ENCODE assay signal across 9 mouse cellular contexts in genomic region chr2:33328941-33329340, GRCm38 (mm10). TPM values are rescaled to one million over a fixed set of nuclear protein-coding genes. Genes with fewer than 3 reads are reported as not detected.
DNase-seq lines count a peak whose midpoint lies in the region; TF ChIP-seq lines count a peak whose summit lies in the region.
"Had no signal": no experiment of that assay in that cellular context is flagged by ENCODE, and none has a peak within 500 bp of the region (broad histone marks: within the 10 kb centered on the region; RNA-seq: fewer than 3 reads in every experiment).

No protein-coding gene starts in this region.

- peak; percentile 65 for TF ChIP-seq CTCF in left cerebral cortex, adult 2 months (IDR thresholded peaks at IDR 0.05)
- peak; percentile 57; the same call in 1 of the 2 replicates for TF ChIP-seq CTCF in spleen, adult 2 months (IDR thresholded peaks at IDR 0.05; ENCODE audit: extremely low read depth, insufficient read depth, insufficient read length, insufficient replicate concordance)

- H3K36me3 ChIP-seq in spleen, adult 2 months (ENCODE audit: control insufficient read depth, insufficient read depth, low read length) = 0 out of 2 replicates have a peak, but pooled peaks cover 1% of the 10 kb centered on the region
- H3K36me3 ChIP-seq: limb, embryonic 12.5 days had no signal

- no peak overlapping the region for H3K4me3 ChIP-seq in left cerebral cortex, adult 2 months
- no peak overlapping the region for H3K4me3 ChIP-seq in spleen, adult 2 months (ENCODE audit: extremely low read depth, insufficient read depth, insufficient read length)
- H3K4me3 ChIP-seq: limb, embryonic 12.5 days had no signal

- TF ChIP-seq POLR2A in spleen, adult 2 months (IDR thresholded peaks at IDR 0.05; ENCODE audit: low read depth, low read length) = no peak

- whole genome bisulfite sequencing in spleen, adult 2 months = 97% methylated on average over 1 of the region's 1 CpGs

- peak; percentile 29 to 40 for DNase-seq in adrenal gland, adult 18-20 months (ENCODE audit: low spot score in 2 of 2)
- no peak for DNase-seq in adrenal gland, postnatal 4 days (ENCODE audit: low spot score in 2 of 2)
- no peak for DNase-seq in left cerebral cortex, adult 2 months (ENCODE audit: extremely low spot score in 1 of 2, low spot score in 2 of 2)
- DNase-seq in left cerebral cortex, postnatal 36 days (ENCODE audit: low spot score in 2 of 2) = no peak
- DNase-seq in c-Kit-positive CD71-positive TER-119-positive erythroid progenitor cells, embryonic 14.5 days (ENCODE audit: low spot score) = peak; percentile 49
- peak; percentile 56 for DNase-seq in liver
- DNase-seq in spleen, adult 2 months (ENCODE audit: low read depth in 1 of 2, low spot score in 2 of 2) = peak in 1 of 2 experiments; percentile 45
- no peak for DNase-seq in right cerebral cortex, adult 18-20 months

- intact Hi-C loops in left cerebral cortex, adult 2 months (cut with DNase I) = no loop called here
- intact Hi-C loops in left cerebral cortex, postnatal 36 days (cut with DNase I) = no loop called here

- no peak overlapping the region for H3K27ac ChIP-seq in left cerebral cortex, adult 2 months
- H3K27ac ChIP-seq in spleen, adult 2 months (ENCODE audit: insufficient read depth, low read length) = no peak overlapping the region
- H3K27ac ChIP-seq: limb, embryonic 12.5 days had no signal

- no peaks in the 10 kb centered on the region for H3K27me3 ChIP-seq in spleen, adult 2 months (ENCODE audit: control insufficient read depth, insufficient read depth, low read length)
- H3K27me3 ChIP-seq: limb, embryonic 12.5 days had no signal

- no peaks in the 10 kb centered on the region for H3K4me1 ChIP-seq in spleen, adult 2 months (ENCODE audit: control insufficient read depth, insufficient read depth, insufficient read length)
- H3K4me1 ChIP-seq: limb, embryonic 12.5 days had no signal

RNA-seq across cellular contexts. Expression of gene Ralgps1, which starts 42.3 kb away (rescaled TPM):
- 1 to 10 TPM; 5.1 to 5.7 TPM for total RNA-seq in adrenal gland, adult 18-20 months (2021)
- 10 to 100 TPM in 1 of 2 experiments, 1 to 10 TPM in 1; 7.6 to 10.1 TPM for total RNA-seq in adrenal gland, postnatal 4 days (2021)
- 10 to 100 TPM; 62.8 to 70.2 TPM for total RNA-seq in left cerebral cortex, adult 2 months (2021)
- total RNA-seq in left cerebral cortex, postnatal 36 days (2021) = 10 to 100 TPM; 51.5 to 71.2 TPM
- polyA plus RNA-seq in spleen, adult 2 months (2012; rRNA removed) = 4.5 and 4.8 TPM in 2 replicates

Comparison
In these comparisons a context has a peak if more than half of its experiments do, and no peak if none do; other contexts are left out.
1. DNase-seq: peak in adrenal gland, adult 18-20 months (2 of 2), c-Kit-positive CD71-positive TER-119-positive erythroid progenitor cells, embryonic 14.5 days (single experiment) and liver (single experiment); none in adrenal gland, postnatal 4 days (0 of 2), left cerebral cortex, adult 2 months (0 of 2), left cerebral cortex, postnatal 36 days (0 of 2) and right cerebral cortex, adult 18-20 months (single experiment).
2. RNA of gene Ralgps1, which starts 42.3 kb away (total RNA-seq): 51.5 to 71.2 TPM in left cerebral cortex, postnatal 36 days and 62.8 to 70.2 TPM in left cerebral cortex, adult 2 months; 7.6 to 10.1 TPM in adrenal gland, postnatal 4 days and 5.1 to 5.7 TPM in adrenal gland, adult 18-20 months; every median in the first group is over 4 times any median in the second.